Mouse (Mus musculus): Measurements from ENCODE around the gene Ccne1.
A peak's percentile ranks its signal among the peaks of the same experiment; 100 is the strongest.

Gene Ccne1

DNA sequence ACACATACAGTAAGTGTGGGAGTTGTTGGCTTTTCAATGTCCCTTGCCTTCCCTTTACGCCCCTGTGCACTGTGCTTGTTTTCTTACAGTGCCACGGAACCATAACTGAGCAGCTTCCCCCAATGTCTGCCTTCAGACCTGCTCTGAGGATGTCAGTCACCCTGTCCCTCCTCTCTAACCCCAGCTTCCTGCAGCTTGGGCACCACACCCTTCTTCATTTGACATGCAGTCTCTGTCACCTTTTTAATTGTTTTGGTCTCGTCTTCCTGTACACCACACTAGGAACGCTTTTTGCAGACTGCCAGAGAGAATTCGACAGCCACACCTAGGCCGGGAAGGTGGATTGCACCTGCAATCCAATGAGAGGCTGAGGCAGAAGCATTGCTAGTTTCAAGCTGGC is 13.0 kb downstream of the Ccne1 start:
- peak; percentile 76 for DNase-seq (ENCODE audit: low spot score)

GRCm38 (mm10) chr7:38093101-38093500 is 14.2 kb downstream of the Ccne1 start:
- no peak for DNase-seq (ENCODE audit: low spot score)

- DNase-seq (ENCODE audit: low spot score): peak; percentile 11
Observed at GRCm38 (mm10) chr7:38089930-38090675, 17.2 kb downstream of the Ccne1 start.

DNA sequence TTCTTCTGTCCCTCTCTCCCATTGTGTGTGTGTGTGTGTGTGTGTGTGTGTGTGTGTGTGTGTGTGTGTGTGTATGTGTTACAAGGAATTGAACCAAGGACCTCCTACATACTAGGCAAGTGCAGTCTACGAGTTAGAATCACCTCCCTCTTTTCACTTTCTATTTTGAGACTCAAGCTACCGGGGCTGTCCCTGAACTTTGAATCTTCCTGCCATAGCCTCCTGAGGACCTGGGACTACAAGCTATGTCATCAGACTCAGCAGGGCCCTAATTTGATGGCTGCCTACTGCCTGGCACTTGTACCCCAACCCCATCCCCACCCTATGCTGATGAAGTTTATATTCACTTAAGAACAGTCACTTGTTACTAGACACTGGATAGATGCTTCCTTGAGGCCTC is 18.9 kb downstream of the Ccne1 start:
- no peak for DNase-seq (ENCODE audit: low spot score)

DNA sequence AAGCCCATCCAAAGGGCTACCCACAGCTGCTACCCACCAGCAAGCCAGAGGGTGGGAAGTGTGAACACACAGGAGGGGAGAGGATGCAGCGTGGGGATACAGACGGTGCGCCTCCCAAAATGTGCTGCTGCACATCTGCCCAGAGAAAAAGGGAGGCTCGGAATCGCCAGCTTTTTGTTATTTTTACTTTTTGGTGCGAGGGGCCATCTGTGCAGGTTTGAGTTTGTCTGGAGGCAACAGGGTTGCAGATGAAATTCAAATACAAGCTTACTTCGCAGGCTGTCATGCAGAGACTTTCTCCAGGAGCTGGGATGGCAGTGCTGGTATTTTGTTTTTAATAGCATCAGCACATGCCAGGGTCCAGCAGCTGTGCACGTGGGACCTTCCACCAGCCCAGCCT is 19.5 kb downstream of the Ccne1 start:
- no peak for DNase-seq (ENCODE audit: low spot score)

- no peak for DNase-seq (ENCODE audit: low spot score)
Observed at GRCm38 (mm10) chr7:38086401-38086800, 20.9 kb downstream of the Ccne1 start.

DNA sequence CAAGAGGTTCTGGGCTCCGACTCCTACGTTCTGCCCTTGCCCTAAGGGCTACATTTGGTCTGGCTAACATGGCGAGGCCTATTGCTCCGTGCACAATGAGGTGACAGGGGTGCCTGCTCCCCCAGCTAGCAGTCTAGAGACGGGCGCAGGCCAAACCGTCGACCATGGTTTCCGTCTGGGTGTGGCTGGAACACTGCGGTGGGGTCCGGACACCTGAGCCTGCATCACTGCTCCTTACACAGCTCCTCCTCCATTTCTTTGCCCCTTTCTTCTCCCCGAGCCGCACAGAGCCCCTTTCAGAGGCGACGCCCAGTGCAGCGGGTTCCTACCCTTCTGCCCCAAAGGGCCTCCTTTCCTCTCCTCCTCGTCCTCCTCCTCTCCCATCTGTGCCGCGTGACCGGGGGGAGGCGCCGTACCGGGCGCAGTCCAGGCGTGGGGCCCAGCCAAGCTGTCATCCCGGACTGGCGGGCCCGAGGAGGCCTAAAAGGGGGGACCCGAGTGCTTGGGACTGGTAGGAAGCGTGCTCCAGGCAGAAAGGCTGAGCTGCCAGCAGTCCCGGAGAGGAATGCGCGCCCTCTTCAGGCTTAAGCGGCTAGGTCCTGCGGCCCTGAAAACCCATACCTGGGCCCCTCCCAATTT is 21.6 kb downstream of the Ccne1 start:
- DNase-seq (ENCODE audit: low spot score): peak; percentile 66

- peak; percentile 100 for DNase-seq (ENCODE audit: low spot score)
Observed at GRCm38 (mm10) chr7:38084778-38085572, 22.4 kb downstream of the Ccne1 start.

GRCm38 (mm10) chr7:38082971-38083370 is 24.4 kb downstream of the Ccne1 start:
- no peak for DNase-seq (ENCODE audit: low spot score)

DNA sequence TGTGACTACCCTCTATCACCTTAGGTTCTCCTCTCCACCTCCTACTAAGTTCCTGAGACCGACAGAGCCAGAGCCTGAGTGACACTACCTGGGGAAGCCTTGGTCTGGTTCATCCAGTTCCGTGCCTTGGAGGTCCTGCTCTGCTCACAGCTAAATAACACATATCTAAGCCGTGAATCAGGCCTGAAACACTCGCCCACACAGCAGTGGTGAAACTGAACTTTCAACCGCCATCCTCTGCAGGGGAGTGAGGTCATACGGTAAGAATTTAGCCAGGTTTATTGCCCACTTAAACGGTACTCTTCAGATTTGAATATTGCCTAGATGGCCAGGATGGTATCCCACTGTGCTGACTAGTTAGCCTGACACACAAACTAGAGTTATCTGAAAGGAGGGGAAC is 30.1 kb downstream of the Ccne1 start:
- no peak for DNase-seq (ENCODE audit: low spot score)

DNA sequence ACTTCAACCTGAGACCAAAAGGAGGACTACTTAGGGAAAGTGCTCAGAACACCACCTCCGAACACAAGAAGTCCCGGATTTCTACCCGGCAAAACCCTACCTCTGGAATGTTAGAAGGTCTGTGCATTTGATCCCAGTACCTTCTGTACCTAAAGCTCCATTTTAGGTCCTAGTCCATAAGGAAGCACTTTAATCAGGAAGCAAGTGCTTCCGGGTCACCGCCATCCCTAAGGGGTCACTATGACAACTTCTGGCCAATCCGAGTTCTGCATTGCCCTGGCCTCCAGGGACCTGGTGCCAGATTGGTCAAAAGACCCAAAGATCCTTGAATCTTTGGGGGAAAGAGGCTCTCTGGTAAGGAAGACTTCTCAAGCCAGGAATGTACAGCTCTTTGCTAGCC is 31.8 kb downstream of the Ccne1 start:
- DNase-seq (ENCODE audit: low spot score): no peak

DNA sequence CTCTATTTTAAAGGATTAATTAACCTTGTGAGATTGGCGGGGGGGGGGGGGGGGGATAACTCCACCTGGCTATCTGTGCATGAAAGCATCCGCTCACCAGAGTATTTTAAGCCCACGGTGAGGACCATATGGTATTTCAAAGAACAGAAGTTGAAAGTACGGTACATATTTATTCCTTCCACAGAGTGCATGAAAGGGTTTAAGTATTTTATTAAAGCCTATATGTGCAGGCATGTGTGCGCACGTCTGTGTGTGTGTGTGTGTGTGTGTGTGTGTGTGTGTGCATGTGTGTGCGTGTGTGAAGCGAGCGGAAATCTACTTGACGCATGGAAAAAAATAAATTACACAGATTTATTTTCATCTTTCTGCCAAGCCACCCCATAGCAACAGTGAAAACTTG is 32.4 kb downstream of the Ccne1 start:
- no peak for DNase-seq (ENCODE audit: low spot score)

DNA sequence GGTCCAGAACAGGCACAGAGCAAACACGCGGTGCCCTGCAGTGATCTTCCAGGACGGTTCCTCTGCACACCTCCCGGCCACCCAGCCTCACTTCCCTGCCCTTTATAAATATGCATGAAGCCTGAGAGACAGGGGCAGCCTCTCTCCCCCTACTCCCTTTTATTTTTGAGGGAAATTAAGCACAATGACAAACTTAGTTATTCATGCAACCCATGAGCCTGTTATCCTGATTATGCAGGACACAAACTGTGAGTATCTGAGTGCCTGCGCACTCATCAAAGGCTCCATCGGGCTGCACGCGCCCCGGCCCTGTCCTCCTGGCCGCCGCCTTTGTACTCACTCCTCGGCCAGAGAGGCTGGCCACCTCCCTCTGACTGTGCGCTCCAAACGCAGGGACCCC is 32.8 kb downstream of the Ccne1 start:
- no peak for DNase-seq (ENCODE audit: low spot score)

DNA sequence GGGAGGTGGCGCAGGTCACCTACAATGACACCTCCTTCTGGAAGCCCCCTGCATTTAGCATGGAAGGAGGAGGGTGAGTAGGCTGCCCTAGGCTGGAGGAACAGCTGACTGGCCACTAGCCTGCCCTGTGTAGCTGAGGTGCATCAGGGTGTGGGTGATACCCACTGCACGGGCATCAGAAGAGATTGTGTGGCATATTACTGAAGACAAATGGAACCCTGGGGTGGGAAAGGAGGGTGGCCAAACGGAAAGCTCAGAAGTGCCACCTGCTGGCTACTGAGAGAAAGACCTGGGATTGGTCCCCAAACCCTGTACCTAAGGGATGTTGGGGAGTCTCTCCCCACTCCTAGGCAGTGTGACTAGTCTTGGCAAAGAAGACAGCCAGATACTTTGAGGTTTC is 33.6 kb downstream of the Ccne1 start:
- DNase-seq (ENCODE audit: low spot score): peak; percentile 37

- DNase-seq (ENCODE audit: low spot score): no peak
Observed at GRCm38 (mm10) chr7:38071065-38071464, 36.3 kb downstream of the Ccne1 start.

DNA sequence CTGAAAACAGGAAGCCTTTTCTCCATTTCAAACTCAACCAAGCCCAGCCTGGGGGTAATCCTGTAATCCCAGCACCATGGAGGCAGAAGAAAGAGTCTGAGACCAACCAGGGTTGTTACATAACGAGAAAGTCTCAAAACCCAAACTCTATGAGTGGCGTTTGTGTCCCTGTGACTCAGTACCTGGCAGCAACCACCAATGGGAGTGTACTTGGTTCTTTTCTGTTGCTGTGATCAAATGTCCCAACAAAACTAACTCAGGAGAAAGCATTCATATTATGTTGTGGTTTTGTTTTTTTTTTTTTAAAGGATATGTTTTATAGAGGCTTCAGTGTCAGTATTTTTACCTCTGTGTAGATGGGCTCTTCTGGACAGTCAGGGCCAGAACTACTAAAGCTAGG is 36.7 kb downstream of the Ccne1 start:
- no peak for DNase-seq (ENCODE audit: low spot score)

- no peak for DNase-seq (ENCODE audit: low spot score)
Observed at GRCm38 (mm10) chr7:38064431-38064830, 42.9 kb downstream of the Ccne1 start.

GRCm38 (mm10) chr7:38061060-38061970 is 46.0 kb downstream of the Ccne1 start:
- peak; percentile 77 for DNase-seq (ENCODE audit: low spot score)

- no peak for DNase-seq (ENCODE audit: low spot score)
Observed at GRCm38 (mm10) chr7:38059636-38060330, 47.6 kb downstream of the Ccne1 start.

DNA sequence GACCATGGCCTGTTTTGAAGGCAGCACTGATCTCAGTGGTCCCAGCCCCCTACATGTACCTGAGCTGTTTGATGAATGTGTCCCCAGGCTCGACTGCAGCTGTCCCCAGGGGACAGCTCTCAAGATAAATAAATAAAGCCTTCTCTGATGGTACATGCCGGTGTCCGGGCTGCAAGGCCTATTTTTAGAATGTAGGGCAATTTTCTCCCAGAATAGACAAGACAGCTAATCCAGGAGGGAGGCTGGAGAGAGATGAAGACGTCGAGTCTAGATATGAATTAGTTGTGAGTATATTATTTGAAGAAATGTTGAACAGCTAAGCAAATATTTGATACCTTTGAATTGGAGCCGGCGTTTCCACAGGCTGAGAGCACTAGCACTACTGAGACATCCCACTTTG is 48.2 kb downstream of the Ccne1 start:
- DNase-seq (ENCODE audit: low spot score): no peak

DNA sequence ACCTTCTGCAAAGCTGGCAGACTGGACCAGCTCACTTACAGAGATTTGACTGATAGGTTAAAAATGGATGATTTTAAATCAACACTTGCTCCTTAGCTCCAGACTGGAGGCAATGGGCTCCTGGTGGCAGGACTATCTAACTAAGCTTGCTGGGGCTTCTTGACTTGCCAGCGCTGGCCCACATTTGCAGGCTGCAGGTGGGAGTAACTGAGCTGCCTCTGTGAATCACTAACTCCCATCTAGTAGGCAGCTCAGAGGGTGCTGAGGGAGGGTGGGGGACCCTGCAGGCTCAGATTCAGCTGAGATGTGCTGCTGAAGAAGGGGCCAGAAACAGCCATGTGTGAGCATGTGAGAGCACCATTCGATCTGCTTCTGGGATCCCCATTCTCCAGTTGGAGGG is 51.3 kb downstream of the Ccne1 start:
- DNase-seq (ENCODE audit: low spot score): no peak

All from T-cell, adult 2 months (primary cell).